Mouse (Mus musculus) adrenal gland (tissue): ENCODE data around the gene Fam160a2.
"Not testable (repeated sequence)": the region's sequence is repeated elsewhere in the genome, so short reads cannot be mapped to it uniquely, and the experiment has no call there.

Experiments used
- intact Hi-C: fragments of 180-260 bp; cut with DNase I; formaldehyde crosslinking; loops from one replicate; pipeline ENCODE4 v1.15.1; 2025

Fam160a2 gene

DNA sequence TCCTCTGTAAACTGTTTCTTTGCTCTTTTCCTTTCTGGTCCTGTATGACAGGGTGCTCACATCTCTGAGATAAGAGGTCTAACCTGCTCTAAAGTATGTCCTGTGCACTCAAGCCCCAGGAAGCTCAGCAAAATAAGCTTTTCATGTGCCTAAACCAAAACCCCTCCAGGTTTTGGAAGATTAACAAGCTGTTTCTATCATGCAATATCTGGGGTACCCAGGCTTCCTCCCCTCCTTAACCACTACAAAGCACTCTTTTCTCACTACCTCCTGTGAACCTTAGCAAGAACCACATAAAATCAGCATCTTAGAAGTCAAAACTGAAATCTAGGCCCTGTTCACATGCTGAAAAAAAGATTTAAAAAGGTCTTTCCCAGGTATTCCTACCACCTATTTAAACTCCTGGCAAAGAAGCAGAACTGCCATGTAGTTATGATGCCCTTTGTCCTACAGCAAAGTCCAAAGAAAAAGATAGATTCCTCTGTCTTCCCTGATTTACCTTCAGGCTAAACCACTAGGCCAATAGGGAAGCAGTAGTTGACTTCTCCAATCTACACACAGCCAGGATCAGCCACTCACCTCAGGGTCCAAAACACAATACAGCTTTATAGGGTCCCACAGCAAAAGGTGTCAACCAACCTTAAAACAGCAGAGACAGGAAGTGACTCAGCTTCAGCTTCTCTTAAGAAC lies 4.6 kb downstream of the Fam160a2 start:
- intact Hi-C loops, result no loop called here

DNA sequence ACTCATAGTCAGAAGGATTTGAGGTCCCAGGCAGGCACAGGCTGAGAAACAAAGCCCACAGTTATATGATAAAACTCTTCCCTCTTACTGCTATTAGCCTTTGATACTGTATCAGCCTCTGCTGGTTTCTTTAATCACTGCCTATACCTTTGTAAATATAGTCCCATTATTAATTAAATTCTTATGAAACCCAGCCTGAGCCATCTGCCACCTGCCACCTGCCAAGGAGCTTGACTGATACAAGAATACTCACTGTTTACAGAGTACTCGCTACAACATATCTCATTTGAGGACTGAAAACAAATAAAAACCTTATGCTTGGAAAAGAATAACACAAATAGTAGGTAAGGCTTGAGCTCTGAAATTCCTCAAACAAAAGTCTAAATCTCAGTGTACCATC lies 5.2 kb downstream of the Fam160a2 start:
- intact Hi-C loops, result no loop called here

DNA sequence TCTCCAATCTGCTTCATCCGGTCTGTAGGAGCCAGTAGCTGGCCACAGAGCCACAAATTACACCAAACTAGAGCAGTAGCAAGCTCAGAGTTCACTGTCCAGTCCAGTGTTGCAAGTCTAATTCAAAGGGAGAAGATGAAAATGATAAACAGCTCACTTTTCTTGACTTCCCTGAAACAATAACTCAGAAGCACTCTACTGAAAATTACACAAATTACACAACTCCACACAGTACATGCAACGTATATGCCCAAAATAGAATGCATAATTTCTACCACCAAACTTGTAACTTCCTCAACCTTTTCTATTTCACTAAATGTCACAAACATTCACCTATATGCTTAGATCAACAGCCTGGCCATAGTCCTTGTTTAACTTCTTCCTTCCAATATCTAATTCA lies 9.6 kb downstream of the Fam160a2 start:
- intact Hi-C loops, result no loop called here

DNA sequence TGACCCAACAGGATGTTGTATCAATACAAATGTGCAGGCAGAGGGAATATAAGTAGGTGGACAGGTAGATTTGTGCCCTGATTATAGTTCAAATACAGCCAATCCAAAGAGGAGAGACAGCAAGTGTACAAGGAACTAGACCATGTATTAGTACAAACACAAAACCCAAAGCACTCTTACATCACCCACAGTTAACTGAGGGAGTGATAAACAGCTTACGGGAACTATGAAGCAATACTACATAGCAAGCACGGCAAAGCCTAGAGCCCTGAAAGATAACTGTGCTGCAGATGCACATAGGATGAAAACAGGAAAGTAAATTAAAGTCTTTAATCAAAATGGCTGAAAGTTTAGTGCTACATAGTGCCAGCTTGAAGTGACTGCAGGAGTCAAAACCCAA lies 12.2 kb downstream of the Fam160a2 start:
- intact Hi-C loops, result no loop called here

DNA sequence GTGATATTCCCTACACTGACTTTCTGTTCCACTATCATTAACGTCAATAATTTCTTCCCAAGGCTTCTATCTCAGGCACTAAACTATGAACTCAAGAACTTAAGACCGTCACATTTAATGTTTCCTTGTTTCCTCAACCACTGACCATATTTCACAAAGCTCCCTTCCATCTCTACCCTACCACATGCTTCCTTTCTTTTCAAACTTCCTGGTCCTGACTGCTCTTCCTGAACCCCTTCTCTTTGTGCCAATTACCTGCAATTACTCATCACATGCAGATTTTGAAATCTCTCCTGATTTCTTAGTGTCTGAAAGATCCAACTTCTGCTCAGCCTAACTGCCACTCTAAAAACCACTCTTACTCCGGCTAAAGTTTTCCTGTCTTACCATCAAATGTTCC lies 19.5 kb downstream of the Fam160a2 start:
- intact Hi-C loops, result no loop called here

DNA sequence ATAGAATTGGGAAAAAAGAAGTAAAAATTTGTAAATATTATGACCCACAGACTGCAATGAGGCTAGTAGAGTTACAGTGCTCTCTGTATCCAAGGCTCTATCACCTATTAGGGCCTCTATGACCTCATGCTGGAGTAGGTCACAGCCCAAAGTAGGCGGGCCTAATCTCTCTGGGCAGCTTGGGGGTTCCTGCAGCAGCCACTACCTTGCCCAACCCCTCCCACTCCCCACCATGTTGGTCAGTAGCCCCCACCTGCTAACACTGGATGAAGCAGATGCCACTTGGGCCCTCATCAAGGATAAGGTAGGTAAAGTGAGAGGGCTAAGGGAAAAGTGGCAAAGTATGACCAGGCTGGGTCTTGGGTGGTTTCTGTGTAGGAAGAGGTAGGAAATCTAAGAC lies 25.0 kb downstream of the Fam160a2 start, which contains the start of gene Gm5901:
Gene Gm5901 (plus strand): TSS at position 173 of the 400 bp plus-strand sequence.
- intact Hi-C loops, result no loop called here

DNA sequence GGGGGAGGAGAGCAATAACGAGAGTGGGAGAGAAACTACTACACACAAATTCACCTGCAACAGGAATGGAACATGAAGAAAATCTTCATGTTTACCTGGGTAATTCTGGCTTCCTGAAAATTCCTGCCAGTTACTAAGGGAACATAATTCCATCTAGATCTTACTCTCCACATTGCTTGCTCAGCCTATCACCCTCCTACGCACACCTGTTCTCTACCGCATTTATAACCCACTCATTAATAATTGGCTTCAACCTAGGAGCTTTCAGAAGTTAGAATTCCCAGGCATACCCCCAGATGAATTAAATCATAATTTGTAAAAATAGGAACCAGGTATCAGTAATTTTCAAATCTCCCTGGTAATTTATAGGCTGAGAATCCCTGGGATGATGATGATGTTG lies 25.9 kb downstream of the Fam160a2 start:
- intact Hi-C loops, result no loop called here

DNA sequence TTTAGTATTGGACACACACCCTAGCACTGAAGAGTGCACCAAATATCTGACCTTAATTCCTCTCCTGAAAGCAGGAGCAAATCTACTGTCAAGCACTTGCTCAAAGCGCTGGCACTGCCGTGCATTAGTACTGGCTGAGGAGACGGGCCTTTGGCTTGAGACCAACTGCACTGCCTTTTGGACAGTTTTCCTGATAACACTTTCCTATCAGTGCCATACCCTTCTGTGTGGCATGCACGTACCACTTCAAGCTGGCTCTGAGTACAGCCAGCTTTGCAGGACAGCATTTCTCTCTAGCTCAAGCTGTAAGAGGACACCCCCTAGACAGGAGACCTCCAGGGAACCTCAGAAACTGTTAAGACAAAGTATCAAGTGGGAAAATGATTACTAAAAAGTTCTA lies 26.3 kb downstream of the Fam160a2 start:
- intact Hi-C loops, result no loop called here

DNA sequence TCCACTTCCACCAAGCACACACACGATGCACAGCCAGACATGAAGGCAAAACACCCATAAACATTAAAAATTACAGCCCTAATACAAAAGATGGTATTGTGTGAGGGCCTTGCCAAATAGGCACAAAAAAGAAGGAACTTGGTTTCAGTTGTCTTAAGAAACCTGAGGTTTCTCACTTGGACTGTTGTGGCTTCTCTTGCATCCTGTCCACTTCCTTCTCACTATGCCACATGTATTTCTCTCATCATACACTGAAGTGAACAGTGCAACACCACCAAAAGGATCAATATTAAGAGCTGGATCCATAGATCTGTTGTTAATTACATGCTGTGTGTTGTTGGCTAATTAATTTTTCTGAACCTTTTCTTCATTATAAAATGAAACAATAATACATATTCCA lies 26.9 kb downstream of the Fam160a2 start:
- intact Hi-C loops, result no loop called here

DNA sequence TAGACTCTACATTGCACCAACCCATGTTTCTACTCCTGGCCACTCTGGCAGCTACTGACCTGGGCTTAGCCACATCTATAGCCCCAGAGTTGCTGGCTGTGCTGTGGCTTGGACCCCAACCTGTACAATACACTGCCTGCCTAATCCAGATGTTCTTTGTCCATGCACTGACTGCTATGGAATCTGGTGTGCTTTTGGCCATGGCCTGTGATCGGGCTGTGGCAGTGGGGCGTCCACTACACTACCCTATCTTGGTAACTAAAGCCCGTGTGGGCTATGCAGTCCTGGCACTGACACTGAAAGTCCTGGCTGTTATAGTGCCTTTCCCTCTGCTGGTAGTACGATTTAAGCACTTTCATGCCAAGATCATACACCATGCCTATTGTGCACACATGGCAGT lies 31.3 kb downstream of the Fam160a2 start:
- intact Hi-C loops, result no loop called here

DNA sequence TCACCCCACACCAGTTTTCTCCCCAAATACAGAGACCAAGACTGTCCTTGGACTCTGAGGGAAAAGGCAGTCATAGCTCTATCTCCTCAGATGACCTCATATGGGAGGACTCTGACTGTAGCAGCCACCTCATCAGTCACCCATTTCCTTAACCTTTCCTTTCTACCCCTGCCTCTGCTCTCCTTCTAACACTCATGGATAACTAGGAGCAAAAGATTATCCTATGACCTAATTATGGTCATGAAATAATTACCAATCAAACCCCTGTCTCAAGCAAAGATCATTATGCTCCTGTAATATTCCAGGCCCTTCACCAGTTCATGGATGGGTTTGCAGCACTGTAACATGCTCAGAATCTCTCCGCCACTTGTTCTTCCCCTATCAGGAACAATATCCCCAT lies 31.9 kb downstream of the Fam160a2 start, which contains the start of gene Olfr692:
Gene Olfr692 (plus strand): TSS at position 301 of the 400 bp plus-strand sequence.
- intact Hi-C loops, result no loop called here

DNA sequence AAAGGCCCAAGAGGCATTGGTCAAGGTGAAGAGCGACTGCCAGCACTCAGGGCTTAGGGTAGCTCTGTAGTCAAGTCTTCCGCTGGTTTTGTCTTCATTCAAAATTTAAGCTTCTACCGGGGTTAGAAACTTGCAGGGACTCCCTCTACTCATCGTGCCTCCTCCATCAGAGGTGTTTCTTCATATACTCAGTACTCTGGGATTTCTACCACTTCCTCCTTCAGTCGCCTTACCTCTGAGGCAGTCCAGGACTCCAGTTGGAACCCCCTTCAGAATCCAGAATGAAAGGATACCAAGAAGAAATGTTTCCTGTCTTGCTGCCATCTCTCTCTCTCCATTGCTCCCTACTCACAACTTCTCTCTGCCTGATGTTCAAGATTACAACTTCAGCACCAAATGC lies 32.6 kb downstream of the Fam160a2 start:
- intact Hi-C loops, result no loop called here

DNA sequence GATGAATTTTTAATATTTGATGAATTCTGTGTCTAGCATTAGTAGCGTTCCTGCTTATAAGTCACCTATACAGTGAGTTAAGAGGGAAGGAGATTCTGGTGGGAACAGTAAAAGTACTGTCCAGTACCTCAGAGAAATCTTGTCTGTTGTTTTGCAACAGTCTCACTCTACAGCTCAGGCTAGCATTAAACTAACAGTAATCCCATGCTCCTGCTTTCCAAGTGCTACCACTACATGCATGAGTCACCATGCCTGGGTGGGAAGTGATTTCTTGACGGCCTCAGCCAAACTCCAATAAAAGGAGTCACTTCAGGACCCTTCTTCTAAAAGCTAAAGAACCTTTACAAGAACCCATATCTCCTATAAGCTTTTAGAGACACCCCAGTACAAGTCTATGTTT lies 38.1 kb downstream of the Fam160a2 start:
- intact Hi-C loops, result no loop called here

DNA sequence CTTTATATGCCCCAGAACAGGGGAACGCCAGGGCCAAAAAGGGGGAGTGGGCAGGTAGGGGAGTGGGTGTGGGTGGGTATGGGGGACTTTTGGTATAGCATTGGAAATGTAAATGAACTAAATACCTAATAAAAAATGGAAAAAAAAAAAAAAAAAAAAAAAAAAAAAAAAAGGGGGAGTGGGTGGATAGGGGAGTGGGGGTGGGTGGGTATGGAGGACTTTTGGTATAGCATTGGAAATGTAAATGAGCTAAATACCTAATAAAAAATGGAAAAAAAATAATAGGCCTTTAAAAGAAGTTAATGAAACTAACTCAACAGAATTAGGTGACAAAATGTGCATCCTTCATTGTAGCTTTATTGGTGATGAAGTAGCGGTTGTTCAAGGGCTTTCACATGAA lies 43.4 kb downstream of the Fam160a2 start:
- intact Hi-C loops, result not testable (repeated sequence)

DNA sequence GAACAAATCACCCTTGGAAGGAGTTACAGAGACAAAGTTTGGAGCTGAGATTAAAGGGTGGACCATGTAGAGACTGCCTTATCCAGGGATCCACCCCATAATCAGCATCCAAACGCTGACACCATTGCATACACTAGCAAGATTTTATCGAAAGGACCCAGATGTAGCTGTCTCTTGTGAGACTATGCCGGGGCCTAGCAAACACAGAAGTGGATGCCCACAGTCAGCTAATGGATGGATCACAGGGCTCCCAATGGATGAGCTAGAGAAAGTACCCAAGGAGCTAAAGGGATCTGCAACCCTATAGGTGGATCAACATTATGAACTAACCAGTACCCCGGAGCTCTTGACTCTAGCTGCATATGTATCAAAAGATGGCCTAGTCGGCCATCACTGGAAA lies 43.8 kb downstream of the Fam160a2 start:
- intact Hi-C loops, result not testable (repeated sequence)

DNA sequence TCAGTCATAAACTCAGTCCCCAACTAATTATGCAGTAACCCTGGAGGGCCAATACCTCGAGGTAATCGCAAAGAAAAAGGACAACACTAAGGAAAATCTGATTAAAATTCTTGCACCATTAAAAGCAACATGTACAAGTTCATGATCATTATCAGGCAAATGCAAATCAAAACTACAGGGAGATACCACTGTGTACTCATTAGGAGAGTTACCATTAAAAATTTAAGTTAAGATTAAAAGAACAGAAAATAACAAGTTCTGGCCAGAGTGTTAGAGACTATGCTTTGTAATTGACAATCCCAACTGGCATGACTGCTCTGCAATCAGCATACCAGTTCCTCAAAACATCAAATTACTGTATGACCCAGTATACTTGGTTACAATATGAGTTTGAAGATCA lies 57.1 kb downstream of the Fam160a2 start:
- intact Hi-C loops, result no loop called here

DNA sequence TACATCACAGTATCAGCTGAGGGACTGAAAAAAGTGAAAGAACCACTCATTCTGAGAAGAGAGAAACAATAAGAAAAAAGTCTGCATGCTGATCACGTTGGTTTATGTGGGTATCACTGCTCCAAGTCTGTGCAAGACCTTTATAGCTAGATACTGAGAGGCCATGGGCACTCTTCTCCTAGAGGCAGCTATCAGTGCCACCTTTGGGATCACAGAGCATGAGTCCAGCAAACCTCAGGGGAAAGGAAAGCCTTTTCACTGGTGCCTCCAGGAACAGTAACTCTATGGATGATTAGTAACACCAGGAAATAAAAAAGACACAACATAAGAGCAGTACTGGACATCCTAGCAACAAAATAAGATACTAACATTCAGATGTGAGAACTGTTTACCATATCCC lies 57.7 kb downstream of the Fam160a2 start, which contains the start of gene Olfr691:
Gene Olfr691 (minus strand): TSS at position 101 of the 400 bp plus-strand sequence.
- intact Hi-C loops, result no loop called here

DNA sequence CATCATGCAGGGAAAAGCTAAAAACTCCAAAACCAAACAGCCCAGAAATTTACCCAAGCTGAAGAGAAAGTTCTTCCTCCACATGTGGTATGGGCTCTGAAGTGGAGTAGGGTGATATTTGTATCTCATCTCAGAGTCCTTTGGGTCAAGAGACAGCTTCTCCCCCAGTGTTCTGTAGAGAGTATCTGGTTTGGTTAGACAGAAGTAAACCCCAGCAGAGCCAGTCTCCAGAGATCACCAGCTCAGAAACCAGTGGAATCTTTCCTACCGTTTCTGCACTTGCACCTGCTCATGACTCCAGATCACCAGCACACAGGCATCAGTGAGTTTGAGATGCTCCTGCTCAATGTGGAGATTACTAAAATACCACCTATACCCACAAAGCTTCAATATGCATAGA lies 65.8 kb downstream of the Fam160a2 start, which contains the start of gene Olfr690:
Gene Olfr690 (minus strand): TSS at position 101 of the 400 bp plus-strand sequence.
- intact Hi-C loops, result loop anchor here (5.0 kb wide), 1 partner anchor 162 kb away; no protein-coding TSS in a partner anchor

DNA sequence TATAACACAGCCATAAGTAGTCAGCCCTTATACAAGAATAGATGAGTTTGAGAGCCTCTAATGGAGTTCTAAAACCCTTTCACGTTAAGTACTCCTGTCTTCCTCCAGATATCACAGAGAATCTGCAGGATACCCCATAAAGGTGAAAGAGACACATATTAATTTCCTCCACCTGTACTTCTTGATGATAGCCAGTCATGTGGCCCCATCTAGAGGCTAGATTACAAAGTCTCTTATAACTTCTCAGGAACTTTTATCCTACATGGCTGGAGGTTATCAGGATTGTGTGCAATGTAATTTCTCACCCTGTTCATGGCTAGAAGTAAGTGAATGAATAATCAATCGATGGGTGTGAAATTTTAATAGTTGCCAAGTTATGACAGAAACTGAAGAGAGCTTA lies 74.6 kb downstream of the Fam160a2 start:
- intact Hi-C loops, result no loop called here
